Mouse (Mus musculus) thymus, postnatal 36 days (tissue): ENCODE measurements around the gene 2310022B05Rik.

ENCODE experiments used
- DNase-seq, 2 experiments: peaks; one replicate each; pipeline ENCODE4 v3.0.0; 2022; ENCODE audit warnings: mixed read lengths in 2 of 2

2310022B05Rik gene

DNA sequence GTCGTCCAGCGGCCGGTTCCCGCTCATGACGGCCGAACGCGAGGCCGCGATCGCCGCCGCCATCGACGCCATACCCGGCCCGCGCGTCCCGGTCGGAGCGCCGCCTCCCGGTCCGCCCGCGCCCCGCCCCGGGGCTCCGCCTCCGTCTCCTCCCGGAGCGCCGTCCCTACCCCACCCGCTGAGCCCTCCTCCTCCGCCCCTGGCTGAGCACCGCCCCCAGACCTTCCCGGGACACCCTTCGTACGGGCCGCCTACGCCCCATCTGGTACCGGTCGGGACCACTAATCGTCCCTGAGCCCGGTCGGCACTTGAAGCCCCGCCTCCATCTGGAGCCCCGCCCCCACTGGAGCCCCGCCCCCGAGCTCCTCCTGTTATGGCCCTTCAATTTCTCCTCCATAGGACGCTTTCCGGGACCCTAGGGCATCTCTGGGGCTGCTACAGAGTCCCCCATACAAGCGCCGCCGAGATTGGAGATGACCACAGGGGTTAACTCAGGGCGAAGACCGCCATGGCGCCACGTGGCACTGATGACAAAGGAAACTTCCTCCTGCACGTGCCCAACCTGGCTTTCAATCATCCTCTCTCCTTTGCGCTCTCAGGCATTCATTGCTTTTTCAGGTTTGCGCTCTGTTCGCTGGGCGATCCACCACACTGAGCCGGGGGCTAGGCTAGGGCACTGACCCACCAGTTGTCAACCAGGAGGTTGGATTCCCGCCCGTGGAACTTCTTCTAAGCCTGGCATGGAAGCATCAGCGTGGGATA is at the start of gene 2310022B05Rik:
Gene 2310022B05Rik (minus strand): TSS at position 258 of the 762 bp plus-strand sequence.
- DNase-seq, result peak; percentile 73 to 75

DNA sequence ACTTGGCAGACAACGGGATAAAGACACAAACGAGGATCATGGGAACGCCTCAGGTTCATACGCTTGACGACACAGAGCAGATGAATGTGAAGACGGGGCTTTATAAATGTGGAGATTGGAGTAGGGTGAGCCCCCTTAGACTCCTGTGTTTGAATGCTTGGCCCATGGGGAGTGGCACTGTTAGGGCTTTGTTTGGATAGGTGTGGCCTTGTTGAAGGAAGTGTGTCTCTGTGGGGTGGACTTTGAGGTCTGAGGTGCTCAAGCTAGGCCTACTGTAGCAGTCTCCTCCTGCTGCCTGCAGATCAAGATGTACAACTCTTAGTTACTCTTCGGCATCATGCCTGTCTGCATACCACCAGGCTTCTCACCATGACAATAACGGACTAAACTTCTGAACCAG is 42.7 kb upstream of the 2310022B05Rik start:
- no peak for DNase-seq

DNA sequence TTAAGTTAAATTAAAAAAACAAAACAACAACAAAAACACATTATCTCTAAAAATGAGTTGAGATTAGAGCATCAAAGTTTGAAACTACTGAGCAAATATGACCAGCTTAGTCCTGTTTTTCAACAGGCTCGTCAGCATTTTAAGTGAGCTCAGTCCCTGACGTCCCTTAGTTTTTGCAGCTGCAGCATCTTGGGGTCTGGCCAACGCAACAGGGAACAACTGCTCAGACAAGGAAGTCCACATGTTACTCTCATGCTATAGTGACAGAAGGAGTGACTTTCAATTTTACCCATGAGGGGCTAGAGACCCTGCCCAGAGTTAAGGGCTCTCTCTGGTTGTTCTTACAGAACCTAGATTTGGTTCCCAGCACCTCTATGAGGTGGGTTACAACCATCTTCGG is 41.2 kb upstream of the 2310022B05Rik start:
- DNase-seq, result no peak

DNA sequence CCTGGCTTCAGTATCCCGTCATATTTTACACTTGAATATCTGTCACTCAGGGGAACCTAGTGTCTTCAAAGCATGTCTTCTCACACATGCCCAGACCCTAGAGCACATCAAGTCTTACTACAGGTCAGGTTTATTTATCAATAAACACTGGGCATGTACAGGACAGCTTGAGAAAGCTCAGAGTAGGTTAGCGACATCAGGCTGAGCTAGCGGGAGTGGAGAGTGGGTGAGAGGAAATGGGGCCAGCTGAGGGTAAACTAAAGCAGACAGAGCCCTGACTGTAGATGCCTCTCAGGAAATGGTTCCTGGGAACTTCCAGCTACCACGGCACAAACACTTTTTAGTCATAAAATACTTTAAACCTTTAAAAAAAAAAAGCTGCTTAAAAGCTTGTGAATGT is 40.4 kb upstream of the 2310022B05Rik start:
- DNase-seq, result peak; percentile 48 to 68

DNA sequence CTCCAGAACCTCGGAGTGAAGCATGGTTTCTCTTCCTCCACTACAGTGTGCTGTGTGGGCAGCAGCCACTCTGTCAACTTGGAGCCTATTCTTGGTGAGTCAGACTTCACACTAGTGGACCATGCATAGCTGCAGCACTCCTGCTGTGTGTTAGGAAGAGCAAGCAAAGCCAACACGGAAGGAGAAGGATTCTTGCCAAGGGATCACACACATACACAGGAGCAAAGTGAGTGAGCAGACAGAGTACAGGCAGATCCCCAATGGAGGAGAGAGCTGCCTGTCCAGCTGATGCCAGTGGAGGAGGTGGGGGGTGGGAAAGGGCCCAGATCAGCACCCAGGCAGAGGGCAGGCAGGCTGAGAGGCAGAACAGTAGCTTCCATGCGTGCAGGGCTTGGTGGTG is 39.0 kb upstream of the 2310022B05Rik start:
- peak in 1 of 2 experiments; percentile 14 for DNase-seq

DNA sequence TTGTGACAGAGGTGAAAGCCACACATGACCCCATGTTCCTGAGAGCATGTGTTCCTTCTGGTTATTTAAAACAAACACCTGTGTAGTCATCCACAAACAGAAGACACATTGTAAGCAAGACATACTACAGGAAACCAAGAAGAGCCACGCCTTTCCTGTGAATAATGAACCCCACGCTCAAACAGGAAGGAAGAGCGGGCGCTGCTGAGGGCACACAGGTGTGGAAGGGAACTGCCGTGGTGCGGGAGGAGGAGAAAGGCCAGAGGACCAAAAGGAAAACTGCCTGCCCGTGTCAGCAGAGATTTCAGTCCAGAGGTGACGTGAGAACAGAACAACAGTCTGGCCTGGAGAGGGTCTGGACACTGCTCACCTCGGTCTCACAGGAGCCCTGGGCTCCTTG is 37.9 kb upstream of the 2310022B05Rik start:
- DNase-seq, result peak; percentile 78 to 87

DNA sequence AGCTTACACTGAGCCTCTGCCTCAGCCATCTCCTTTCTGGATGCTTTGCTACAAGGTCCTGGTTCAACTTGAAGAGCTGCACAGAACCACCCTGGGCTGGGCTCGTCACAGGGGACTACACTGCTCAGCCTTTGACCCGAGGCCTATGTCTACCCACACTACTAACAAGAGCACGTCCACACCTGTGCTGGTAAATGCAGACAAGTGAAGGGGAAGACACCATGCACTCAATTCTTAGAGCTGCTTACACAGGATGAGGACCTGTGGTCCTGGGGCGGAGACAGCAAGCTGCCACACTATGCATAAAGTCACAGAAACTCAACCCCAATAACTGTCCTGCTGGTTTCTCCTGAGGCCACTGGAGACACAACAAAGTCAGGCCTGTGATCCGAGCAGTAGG is 37.1 kb upstream of the 2310022B05Rik start:
- peak; percentile 40 to 51 for DNase-seq

DNA sequence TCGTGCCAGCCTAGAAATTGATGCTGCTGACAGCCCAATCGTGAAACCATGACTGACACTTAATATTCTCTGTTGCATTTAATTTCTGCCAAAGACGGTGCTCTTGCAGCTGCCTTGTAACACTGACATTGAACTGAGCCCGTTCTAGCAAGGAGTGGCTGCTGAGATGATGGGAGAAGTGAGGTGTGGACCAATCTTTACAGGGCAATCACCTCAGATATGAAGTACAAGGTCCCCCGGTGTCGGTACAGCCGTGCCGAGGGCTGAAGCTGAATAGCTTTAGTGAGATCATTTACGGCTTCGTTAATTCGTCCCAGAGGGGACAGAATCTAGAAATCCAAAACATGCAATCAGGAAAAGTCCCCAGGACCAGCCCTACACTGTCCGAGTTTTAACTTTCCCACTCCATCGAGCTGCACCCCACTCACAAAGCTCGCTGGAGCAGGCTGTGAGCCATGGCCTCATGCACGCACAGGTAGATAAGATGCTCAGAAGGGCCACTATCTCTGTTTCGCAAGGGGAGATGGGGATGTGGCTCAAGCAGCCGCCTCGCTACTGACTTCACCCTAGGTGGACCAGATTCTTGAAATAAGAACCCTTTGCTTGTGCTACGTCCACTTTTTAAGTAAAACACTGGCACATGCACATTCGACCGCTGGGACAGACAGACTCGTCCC is 32.4 kb upstream of the 2310022B05Rik start:
- DNase-seq, result no peak

DNA sequence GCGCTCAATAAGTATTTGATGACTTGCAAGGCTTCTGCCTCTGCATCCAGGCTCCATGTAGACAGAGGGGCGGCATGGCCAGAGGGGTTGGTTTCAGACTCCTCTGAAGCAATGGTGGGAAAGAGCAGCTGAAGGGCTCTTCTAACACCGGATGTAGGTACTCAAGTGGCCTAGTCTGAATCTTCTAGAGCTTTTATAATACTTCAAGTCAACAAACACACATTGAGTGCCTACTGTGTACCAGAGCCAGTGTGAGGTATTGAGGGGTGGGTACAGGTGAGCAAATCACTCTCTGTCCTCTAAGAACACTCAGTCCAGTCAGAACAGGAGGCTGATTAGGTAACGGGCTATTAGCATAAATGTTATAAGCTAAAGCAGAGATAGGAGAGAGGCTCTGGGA is 28.5 kb upstream of the 2310022B05Rik start:
- DNase-seq, result no peak

DNA sequence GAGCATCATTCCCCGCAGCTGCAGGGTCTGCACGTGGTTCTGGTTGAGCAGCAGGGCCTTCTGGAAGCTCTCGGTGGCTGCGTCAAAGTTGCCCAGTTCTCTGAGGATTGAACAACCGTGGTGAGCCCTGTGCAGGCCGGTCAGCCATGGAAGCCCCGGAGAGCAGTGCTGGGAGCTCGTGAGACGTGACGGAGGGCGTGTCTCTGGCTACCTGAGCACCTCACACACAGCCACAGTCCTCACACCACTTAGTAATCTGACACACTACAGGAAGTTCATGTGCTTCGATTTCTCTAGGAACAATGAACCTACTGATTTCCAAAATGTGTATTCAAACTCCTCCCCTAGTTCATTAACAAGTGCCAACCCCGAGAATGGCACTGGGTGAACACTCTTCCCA is 25.7 kb upstream of the 2310022B05Rik start:
- DNase-seq, result no peak

DNA sequence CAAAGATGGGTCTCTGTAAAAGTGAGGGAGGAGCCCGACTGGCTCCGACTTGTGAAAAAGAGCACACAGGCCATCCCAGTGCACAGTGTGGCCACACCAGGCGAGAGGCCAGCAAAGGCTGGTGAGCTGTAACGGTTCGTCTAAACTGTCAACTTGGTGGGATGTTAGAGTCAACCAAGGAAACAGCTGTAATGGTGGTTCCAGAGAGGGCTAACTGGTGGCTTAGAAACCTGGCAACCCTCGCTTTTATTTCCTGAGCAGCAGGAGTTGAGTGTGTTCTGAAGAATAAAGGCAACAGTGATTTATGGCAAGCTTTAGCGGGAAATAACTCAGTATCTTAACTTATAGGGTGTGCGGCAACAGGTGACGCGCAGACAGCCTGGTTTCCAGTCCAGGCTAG is 19.0 kb upstream of the 2310022B05Rik start:
- no peak for DNase-seq

DNA sequence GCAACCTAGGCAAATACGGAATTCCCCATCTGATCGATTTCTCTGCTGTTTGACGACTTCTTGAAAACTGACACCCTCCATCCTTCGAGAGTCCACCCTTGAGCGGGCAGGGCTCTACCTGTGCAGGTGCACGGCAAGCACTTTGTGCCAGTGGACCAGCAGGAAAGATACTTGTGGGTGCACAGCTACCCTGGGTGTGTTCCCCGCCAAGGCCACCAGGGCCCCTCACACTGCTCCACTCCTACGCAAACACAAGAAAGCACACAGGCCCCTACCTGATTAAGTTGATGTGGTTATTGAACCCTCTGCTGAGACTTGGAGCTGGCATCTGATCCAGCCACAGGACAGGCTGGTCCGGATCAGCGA is 18.6 kb upstream of the 2310022B05Rik start:
- no peak for DNase-seq

DNA sequence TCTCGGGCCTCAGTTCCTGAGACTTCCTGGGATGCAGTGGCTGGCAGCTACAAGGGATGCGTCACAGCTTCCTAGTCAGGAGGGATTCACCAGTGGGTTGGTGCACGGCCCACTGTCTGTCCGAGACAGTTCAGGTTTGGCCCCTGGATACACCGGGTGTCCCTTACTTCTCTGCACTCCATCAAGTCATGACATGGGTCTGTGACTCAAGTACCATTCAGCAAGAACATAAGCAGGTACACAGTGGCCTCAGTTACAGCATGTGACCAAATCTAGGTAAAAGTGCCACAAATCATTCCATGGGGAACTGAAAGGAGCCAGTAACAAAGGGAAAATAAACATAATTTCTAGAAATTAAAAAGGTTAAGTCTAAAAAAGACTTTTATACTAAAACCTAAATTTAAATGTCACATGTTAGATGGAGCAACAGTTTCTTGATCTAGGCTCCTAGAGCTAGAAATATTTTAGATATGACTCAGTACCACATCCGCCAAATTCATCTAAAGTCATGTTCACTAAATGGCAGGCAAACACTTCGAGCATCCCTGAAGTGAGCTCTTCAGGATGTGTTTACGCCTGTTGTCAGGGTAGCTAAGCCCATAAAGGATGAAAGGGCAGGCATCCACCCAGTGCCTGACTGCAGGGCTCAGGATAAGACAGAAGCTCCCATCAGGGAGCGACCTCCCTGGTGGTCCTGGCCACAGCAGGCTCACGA is 18.1 kb upstream of the 2310022B05Rik start:
- no peak for DNase-seq

DNA sequence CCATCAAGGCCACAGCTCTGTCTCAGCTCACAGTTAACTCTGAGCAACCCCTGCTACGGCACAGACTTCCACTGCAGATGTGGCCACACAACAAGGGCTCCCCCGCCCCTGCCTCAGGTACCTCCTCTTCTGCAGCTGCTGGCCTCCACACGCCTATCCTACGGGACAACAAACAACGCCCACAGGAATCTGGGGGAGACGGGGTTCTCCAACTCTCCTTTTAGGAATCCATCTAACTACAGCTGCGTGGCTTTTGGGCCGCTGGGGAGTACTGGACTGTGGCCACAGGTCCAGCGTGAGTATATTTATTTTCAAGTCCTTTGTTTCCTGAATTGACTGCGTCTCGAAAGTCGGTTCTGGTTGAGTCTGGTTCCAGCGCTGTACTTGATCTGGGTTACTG is 15.1 kb upstream of the 2310022B05Rik start:
- DNase-seq, result no peak

DNA sequence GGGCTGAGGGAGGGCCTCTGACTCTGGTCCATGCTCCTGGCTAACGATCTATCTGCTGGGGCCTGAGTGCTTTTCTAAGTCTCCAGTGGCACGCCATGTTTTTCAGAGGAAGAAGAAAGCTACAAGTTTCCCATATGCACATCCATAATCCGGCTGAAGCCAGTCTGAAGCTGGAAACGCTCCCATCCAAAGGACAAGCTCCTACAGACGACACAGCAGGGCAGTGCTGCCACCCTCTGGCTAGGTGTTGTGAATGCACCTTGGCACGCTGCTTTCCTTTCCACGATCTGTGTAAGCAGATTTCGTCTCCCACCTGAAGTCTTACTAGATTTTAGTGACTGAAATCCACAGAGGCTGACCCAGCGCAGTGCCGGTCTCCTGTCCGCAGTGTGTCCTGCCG is 14.3 kb upstream of the 2310022B05Rik start:
- peak; percentile 50 to 55 for DNase-seq

DNA sequence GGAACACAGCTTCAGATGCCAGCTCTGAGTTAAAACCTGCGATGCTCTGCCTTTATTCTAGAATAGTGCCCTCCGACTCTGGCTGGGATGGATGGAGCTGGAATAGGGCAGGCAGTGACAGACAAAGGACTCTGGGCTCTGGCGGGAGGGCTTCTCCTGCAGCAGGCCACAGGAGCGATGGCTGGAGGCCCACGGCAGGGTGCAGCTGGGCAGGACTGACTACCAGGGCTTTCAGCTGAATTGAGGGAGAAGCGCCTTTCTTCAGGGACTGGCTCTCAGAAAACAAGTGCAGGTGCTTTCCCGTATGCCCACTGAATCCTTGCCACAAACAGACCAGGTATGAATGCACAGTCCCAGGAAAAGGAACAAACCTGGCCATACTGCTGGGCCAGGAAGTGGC is 13.9 kb upstream of the 2310022B05Rik start:
- DNase-seq, result no peak

DNA sequence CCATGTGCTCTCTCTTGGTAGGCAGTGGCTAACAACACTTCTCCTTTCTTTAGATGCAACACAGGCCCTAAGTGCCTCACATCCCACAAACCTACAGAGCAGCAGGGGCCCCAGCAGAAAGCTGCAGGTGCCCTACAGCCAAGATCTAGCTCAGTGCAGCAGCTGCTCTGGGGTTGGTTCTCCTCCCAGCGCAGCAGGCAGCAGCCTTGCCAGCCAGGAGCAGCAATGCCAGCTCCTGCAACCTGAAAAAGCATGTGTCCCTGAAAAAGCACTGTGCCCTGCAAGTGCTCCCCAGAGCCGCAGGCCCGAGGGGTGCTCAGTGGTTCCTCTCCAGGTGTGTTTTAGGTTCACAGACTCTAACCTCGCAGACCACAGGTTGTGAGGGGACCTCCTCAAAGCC is 13.5 kb upstream of the 2310022B05Rik start:
- DNase-seq, result no peak

DNA sequence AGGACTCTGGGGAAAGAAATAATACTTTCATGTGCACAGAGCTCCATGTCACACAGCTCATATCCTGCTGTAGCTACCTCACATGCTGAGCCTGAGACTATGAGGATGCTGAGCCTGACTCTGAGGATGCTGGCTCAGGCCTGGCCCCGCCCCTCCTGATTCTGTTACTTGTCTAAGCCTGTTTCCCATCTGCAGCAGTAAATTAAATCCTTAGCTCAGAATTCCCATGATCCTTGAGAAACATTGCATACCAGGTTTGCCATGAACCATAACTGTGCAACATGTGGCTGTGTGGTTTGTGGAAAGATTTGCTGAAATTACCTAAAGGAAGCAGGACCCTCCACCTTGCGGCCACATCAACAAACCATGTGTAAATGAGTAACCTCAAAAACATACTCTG is 9.2 kb upstream of the 2310022B05Rik start:
- DNase-seq, result no peak

DNA sequence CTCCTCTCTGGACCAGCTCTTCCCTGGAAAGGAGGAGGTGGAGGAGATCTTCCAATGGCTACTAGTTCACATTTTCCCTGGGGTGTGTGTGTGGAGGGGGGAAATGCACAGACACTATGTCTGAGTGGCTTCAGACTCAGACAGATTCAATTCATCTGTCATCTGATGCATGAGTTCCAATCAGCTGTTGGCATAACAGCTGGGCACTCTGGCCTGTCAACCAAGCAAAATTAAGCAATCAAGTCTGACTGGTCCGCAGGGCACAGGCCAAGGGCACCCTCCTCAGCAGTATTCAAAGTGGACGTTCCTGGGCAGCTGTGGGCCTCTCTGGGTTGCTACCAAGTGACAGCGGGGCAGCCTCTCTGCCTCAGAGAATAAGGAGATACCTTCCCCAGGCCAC is 5.6 kb upstream of the 2310022B05Rik start:
- no peak for DNase-seq

DNA sequence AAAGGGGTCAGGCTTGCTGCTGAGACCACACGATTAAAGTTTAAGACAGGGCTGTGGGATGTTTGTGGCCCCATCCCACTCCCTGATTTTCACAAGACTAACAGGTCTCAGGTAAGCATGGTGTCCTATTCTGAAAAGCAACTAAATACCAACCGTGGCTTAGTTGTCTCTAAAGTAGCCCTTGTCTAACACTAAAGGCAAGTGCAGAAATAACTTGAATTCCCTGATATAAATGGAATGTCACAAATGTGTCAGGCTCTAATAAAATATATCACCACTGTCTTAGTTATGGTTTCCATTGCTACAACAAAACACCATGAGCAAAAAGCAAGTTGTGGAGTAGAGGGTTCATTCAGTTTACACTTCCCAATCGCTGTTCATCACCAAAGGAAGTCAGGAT is 1.2 kb upstream of the 2310022B05Rik start:
- DNase-seq, result no peak

DNA sequence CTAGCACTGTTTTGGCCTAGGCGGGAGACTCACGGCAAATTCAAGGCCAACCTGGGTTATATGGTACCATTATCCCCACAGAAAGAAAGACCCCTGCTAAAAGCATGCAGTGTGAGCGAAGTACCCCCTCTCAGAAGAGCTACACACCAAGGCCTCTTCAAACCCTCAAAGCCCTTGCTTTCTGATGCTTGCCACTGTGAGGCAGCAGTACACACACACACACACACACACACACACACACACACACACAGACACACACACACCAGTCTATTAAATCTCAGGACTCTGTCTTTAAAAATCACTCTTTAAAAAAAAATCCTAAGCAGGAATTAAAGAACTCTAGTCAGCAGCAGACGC is 683 bp upstream of the 2310022B05Rik start:
- DNase-seq, result no peak

DNA sequence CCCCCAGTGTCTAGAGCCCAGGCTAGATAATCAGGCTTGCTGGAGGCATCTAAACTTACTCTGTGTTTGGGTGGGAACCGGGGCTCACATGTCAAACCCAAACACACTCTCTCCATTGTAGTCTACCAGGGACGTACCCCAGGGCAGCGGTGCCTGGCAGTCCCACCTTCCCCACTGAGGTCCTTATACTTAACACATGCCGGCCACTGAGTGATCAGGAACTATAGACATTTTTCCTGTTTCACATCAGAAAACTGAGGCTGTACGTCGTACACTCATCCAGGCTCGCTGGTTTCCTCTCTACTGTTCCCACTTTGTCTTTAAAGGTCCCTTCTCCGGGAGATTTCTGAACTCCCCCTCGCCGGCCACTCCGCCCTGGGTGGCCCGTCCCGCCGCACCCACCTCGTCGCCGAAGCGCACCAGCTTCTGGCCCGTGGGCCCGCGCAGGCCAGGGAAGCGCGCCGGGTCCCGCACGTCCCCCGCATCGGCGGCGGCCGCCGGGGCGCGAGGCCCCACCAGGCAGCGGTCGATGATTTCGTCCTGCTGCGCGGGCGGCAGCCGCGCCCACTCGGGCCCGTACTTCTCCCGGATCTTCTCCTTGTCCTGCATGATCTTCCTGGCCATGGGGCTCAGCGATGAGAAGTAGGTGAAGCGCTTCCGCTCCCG is 590 bp downstream of the 2310022B05Rik start:
- DNase-seq, result no peak

DNA sequence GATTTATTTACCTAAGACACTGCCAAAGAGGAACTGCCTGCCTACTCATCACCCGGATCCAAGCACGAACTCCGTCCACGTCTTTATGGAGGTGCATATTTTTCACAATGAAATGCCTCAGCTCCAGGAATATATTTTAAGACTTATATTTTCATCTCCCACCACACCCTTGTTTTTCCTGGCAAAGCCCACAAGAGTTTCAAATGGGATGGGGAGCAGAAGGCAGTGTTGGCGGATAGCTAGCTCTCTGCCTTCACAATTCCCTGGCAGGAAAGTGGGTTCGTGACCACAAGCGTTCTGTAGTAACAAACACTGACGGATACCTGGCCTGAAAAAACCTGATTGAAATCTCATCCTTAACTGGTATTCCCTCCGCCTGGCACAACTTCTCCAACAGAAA is 1.4 kb downstream of the 2310022B05Rik start:
- no peak for DNase-seq

DNA sequence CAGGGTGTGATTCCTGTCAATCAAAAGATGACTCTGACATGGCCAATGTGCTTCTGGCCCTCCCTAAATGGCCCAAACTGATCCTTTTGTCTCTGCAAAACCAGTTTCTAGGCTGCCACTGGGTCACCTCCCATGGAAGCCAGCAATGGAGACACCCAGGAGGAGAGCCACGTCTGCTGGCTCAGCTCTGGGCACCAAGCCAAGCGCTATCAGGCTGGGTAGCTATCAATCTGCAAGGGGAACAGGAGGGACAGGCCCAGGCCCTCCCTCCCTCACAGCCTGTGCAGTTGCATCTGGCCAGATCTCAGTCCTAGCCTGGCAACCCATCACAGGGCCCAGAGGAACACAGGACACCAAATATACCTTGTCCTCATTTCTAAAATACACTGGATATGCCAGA is 4.8 kb downstream of the 2310022B05Rik start:
- DNase-seq, result no peak
